Mouse (Mus musculus) forebrain, embryonic 12.5 days (tissue): ENCODE results near the gene 1700016D06Rik. TPM values are rescaled to one million over a fixed set of nuclear protein-coding genes. Genes with fewer than 3 reads are reported as not detected.
"Not testable (repeated sequence)": the region's sequence is repeated elsewhere in the genome, so short reads cannot be mapped to it uniquely, and the experiment has no call there.

Experiments
- ATAC-seq: fragments of 200-750 bp; cut with Nextera tagmentation; 2 replicates; pipeline ENCODE4 v1.8.0; 2017; ENCODE audit warnings: moderate TSS enrichment; ENCODE audit not compliant: low FRiP score
- H3K27ac ChIP-seq: fragments of 300-500 bp; sonication (generic); 2 replicates; pipeline ENCODE4 v1.5.1; 2016; ENCODE audit warnings: mild to moderate bottlenecking
- H3K27me3 ChIP-seq: fragments of 300-500 bp; sonication (generic); 2 replicates; pipeline ENCODE4 v1.6.1; 2016; ENCODE audit warnings: mild to moderate bottlenecking
- H3K36me3 ChIP-seq: fragments of 300-500 bp; sonication (generic); replicated peaks from 2 replicates; pipeline ENCODE4 v1.6.1; 2016; ENCODE audit warnings: mild to moderate bottlenecking
- H3K4me1 ChIP-seq: fragments of 300-500 bp; sonication (generic); 2 replicates; pipeline ENCODE4 v1.6.1; 2016
- H3K4me2 ChIP-seq: fragments of 300-500 bp; sonication (generic); 2 replicates; pipeline ENCODE4 v1.6.1; 2016; ENCODE audit warnings: mild to moderate bottlenecking, moderate library complexity
- H3K4me3 ChIP-seq: fragments of 300-500 bp; sonication (generic); replicated peaks from 2 replicates; pipeline ENCODE4 v1.5.1; 2016; ENCODE audit warnings: mild to moderate bottlenecking
- H3K9ac ChIP-seq: fragments of 300-500 bp; sonication (generic); 2 replicates; pipeline ENCODE4 v1.6.1; 2016; ENCODE audit warnings: mild to moderate bottlenecking
- H3K9me3 ChIP-seq: fragments of 300-500 bp; sonication (generic); 2 replicates; pipeline ENCODE4 v1.6.1; 2016
- WGBS: fragments of 180-500 bp; shearing (Covaris S2); methylation state at CpG from one replicate; pipeline ENCODE4 v1.1.7; 2016; 5-methylcytosine and 5-hydroxymethylcytosine counted together
- polyA plus RNA-seq: library from polyadenylated mRNA; unstranded; fragments of >200 nt; fragmentation: Nextera tagmentation; extraction: Ambion mirVana; gene quantifications from 2 replicates; pipeline ENCODE4 v1.2.1, GENCODE M21; 2016

The 1700016D06Rik gene
- polyA plus RNA-seq, 1 experiment from 2014 or later = not detected

GRCm38 (mm10) chr8:11699442-11700001, 1.3 kb downstream of the 1700016D06Rik start:
- no peak for ATAC-seq

GRCm38 (mm10) chr8:11697467-11697866, 3.4 kb downstream of the 1700016D06Rik start:
- peaks cover 15% of the 10 kb centered on the region for H3K27me3 ChIP-seq
- peaks cover 6% of the 10 kb centered on the region for H3K4me1 ChIP-seq
- H3K4me3 ChIP-seq = no peak overlapping the region
- H3K9me3 ChIP-seq = no peaks in the 10 kb centered on the region
- H3K9ac ChIP-seq = no peak overlapping the region
- no peak overlapping the region for H3K4me2 ChIP-seq
- WGBS = 85% methylated on average over 7 of the region's 7 CpGs
- ATAC-seq = no peak
- no peaks in the 10 kb centered on the region for H3K36me3 ChIP-seq
- no peak overlapping the region for H3K27ac ChIP-seq

More at GRCm38 (mm10) chr8:11699442-11700001, 1.3 kb downstream of the 1700016D06Rik start:
- Histone ChIP-seq H3K4me2 (no peak overlapping the region), H3K9ac (no peak overlapping the region; the same call in 1 of the 2 replicates), H3K4me3 (no peak overlapping the region), H3K9me3 (no peaks in the 10 kb centered on the region), H3K36me3 (no peaks in the 10 kb centered on the region), H3K4me1 (peaks cover 6% of the 10 kb centered on the region), H3K27ac (no peak overlapping the region), H3K27me3 (peaks cover 15% of the 10 kb centered on the region)
- WGBS = 70% methylated on average over 5 of the region's 5 CpGs

GRCm38 (mm10) chr8:11696176-11696575, 4.7 kb downstream of the 1700016D06Rik start:
- peaks cover 6% of the 10 kb centered on the region for H3K4me1 ChIP-seq
- ATAC-seq = no peak
- no peak overlapping the region for H3K9ac ChIP-seq
- no peak overlapping the region for H3K4me3 ChIP-seq
- H3K9me3 ChIP-seq = no peaks in the 10 kb centered on the region
- WGBS = 91% methylated on average over 3 of the region's 3 CpGs
- H3K27ac ChIP-seq = no peak overlapping the region
- peaks cover 10% of the 10 kb centered on the region for H3K27me3 ChIP-seq
- no peak overlapping the region for H3K4me2 ChIP-seq
- no peaks in the 10 kb centered on the region for H3K36me3 ChIP-seq

- Histone ChIP-seq H3K4me2 (no peak overlapping the region), H3K27ac (no peak overlapping the region), H3K9ac (no peak overlapping the region), H3K27me3 (peaks cover 3% of the 10 kb centered on the region; the same call in 1 of the 2 replicates), H3K36me3 (no peaks in the 10 kb centered on the region), H3K4me1 (peaks cover 2% of the 10 kb centered on the region; the same call in 1 of the 2 replicates), H3K4me3 (no peak overlapping the region), H3K9me3 (no peaks in the 10 kb centered on the region)
- 86% methylated on average over 5 of the region's 5 CpGs for WGBS
- ATAC-seq = no peak
Observed at GRCm38 (mm10) chr8:11693972-11694371, 6.9 kb downstream of the 1700016D06Rik start.

GRCm38 (mm10) chr8:11692455-11692854, 8.4 kb downstream of the 1700016D06Rik start:
- Histone ChIP-seq H3K4me1 (peaks cover 2% of the 10 kb centered on the region; the same call in 1 of the 2 replicates), H3K9ac (no peak overlapping the region), H3K4me3 (no peak overlapping the region), H3K36me3 (no peaks in the 10 kb centered on the region), H3K9me3 (no peaks in the 10 kb centered on the region), H3K27me3 (no peaks in the 10 kb centered on the region), H3K4me2 (no peak overlapping the region), H3K27ac (no peak overlapping the region)
- ATAC-seq = no peak
- 71% methylated on average over 1 of the region's 1 CpGs for WGBS

- Histone ChIP-seq H3K4me1 (peaks cover 2% of the 10 kb centered on the region; the same call in 1 of the 2 replicates), H3K9ac (no peak overlapping the region), H3K4me2 (no peak overlapping the region), H3K27me3 (no peaks in the 10 kb centered on the region), H3K36me3 (no peaks in the 10 kb centered on the region), H3K4me3 (no peak overlapping the region), H3K27ac (no peak overlapping the region), H3K9me3 (no peaks in the 10 kb centered on the region)
- no peak for ATAC-seq
- 90% methylated on average over 6 of the region's 6 CpGs for WGBS
Observed at GRCm38 (mm10) chr8:11691761-11692160, 9.1 kb downstream of the 1700016D06Rik start.

GRCm38 (mm10) chr8:11691284-11691683, 9.6 kb downstream of the 1700016D06Rik start:
- Histone ChIP-seq H3K27me3 (no peaks in the 10 kb centered on the region), H3K9me3 (no peaks in the 10 kb centered on the region)
- WGBS = 90% methylated on average over 6 of the region's 6 CpGs

GRCm38 (mm10) chr8:11689945-11690344, 10.9 kb downstream of the 1700016D06Rik start:
- no peak overlapping the region for H3K4me2 ChIP-seq
- H3K36me3 ChIP-seq = no peaks in the 10 kb centered on the region
- H3K4me1 ChIP-seq = peaks cover 2% of the 10 kb centered on the region; the same call in 1 of the 2 replicates
- no peak overlapping the region for H3K4me3 ChIP-seq
- H3K27ac ChIP-seq = no peak overlapping the region
- no peaks in the 10 kb centered on the region for H3K27me3 ChIP-seq
- H3K9me3 ChIP-seq = no peaks in the 10 kb centered on the region
- no peak for ATAC-seq
- 37% methylated on average over 7 of the region's 7 CpGs for WGBS
- no peak overlapping the region for H3K9ac ChIP-seq

More at GRCm38 (mm10) chr8:11691284-11691683, 9.6 kb downstream of the 1700016D06Rik start:
- H3K4me2 ChIP-seq = no peak overlapping the region
- H3K9ac ChIP-seq = no peak overlapping the region
- no peak for ATAC-seq
- peaks cover 2% of the 10 kb centered on the region; the same call in 1 of the 2 replicates for H3K4me1 ChIP-seq
- no peak overlapping the region for H3K27ac ChIP-seq
- no peak overlapping the region for H3K4me3 ChIP-seq
- H3K36me3 ChIP-seq = no peaks in the 10 kb centered on the region

GRCm38 (mm10) chr8:11687251-11687650, 13.6 kb downstream of the 1700016D06Rik start:
- 93% methylated on average over 5 of the region's 5 CpGs for WGBS
- H3K9me3 ChIP-seq = no peaks in the 10 kb centered on the region
- no peak for ATAC-seq
- H3K27me3 ChIP-seq = no peaks in the 10 kb centered on the region
- H3K4me2 ChIP-seq = no peak overlapping the region
- H3K36me3 ChIP-seq = no peaks in the 10 kb centered on the region
- H3K4me3 ChIP-seq = no peak overlapping the region
- no peak overlapping the region for H3K27ac ChIP-seq
- H3K4me1 ChIP-seq = peaks cover 2% of the 10 kb centered on the region; the same call in 1 of the 2 replicates
- H3K9ac ChIP-seq = no peak overlapping the region

- no peak for ATAC-seq
- Histone ChIP-seq H3K27me3 (no peaks in the 10 kb centered on the region), H3K9me3 (no peaks in the 10 kb centered on the region), H3K36me3 (no peaks in the 10 kb centered on the region), H3K4me3 (no peak overlapping the region), H3K27ac (no peak overlapping the region), H3K9ac (no peak overlapping the region), H3K4me1 (no peaks in the 10 kb centered on the region; the same call in 1 of the 2 replicates), H3K4me2 (no peak overlapping the region)
- WGBS = 90% methylated on average over 7 of the region's 7 CpGs
Observed at GRCm38 (mm10) chr8:11684558-11684957, 16.3 kb downstream of the 1700016D06Rik start.

GRCm38 (mm10) chr8:11668308-11668707, 32.6 kb downstream of the 1700016D06Rik start:
- H3K9me3 ChIP-seq = no peaks in the 10 kb centered on the region
- no peaks in the 10 kb centered on the region for H3K27me3 ChIP-seq
- H3K4me1 ChIP-seq = no peaks in the 10 kb centered on the region; the same call in 1 of the 2 replicates
- WGBS = 74% methylated on average over 2 of the region's 2 CpGs
- no peak overlapping the region for H3K9ac ChIP-seq
- H3K4me3 ChIP-seq = no peak overlapping the region
- H3K36me3 ChIP-seq = no peaks in the 10 kb centered on the region
- no peak overlapping the region for H3K4me2 ChIP-seq
- no peak for ATAC-seq
- no peak overlapping the region for H3K27ac ChIP-seq

- not testable (repeated sequence) for H3K4me3 ChIP-seq, H3K4me1 ChIP-seq, H3K27me3 ChIP-seq, ATAC-seq, H3K36me3 ChIP-seq, H3K9ac ChIP-seq, H3K9me3 ChIP-seq, H3K27ac ChIP-seq, H3K4me2 ChIP-seq
- WGBS = 81% methylated on average over 20 of the region's 20 CpGs
Observed at GRCm38 (mm10) chr8:11666023-11666716, 34.7 kb downstream of the 1700016D06Rik start.
